Mouse (Mus musculus) embryo, embryonic 11.5 days (tissue): Measurements from ENCODE around the gene Six3.
A peak's percentile ranks its signal among the peaks of the same experiment; 100 is the strongest.

Source experiments
- DNase-seq: peaks from one replicate; pipeline ENCODE4 v3.0.0-alpha.2; 2012; ENCODE audit warnings: low read depth, low spot score

The Six3 gene

GRCm38 (mm10) chr17:85624981-85625940 is 11.9 kb downstream of the Six3 start:
- no peak for DNase-seq

GRCm38 (mm10) chr17:85626091-85626860 is 12.9 kb downstream of the Six3 start:
- no peak for DNase-seq

- DNase-seq, result no peak
Measured at GRCm38 (mm10) chr17:85627751-85628150, 14.3 kb downstream of the Six3 start.

GRCm38 (mm10) chr17:85628811-85629210 is 15.4 kb downstream of the Six3 start:
- no peak for DNase-seq

- DNase-seq, result no peak
Measured at GRCm38 (mm10) chr17:85629396-85629795, 16.0 kb downstream of the Six3 start.

- no peak for DNase-seq
Measured at GRCm38 (mm10) chr17:85630296-85631050, 17.1 kb downstream of the Six3 start.

- no peak for DNase-seq
Measured at GRCm38 (mm10) chr17:85631106-85631505, 17.7 kb downstream of the Six3 start.

- DNase-seq, result peak; percentile 74
Measured at GRCm38 (mm10) chr17:85633619-85634018, 20.2 kb downstream of the Six3 start.

GRCm38 (mm10) chr17:85637876-85638275 is 24.5 kb downstream of the Six3 start:
- no peak for DNase-seq

GRCm38 (mm10) chr17:85645312-85645711 is 31.9 kb downstream of the Six3 start:
- no peak for DNase-seq

- DNase-seq, result peak; percentile 55
Measured at GRCm38 (mm10) chr17:85645718-85646665, 32.6 kb downstream of the Six3 start.

GRCm38 (mm10) chr17:85660016-85660415 is 46.6 kb downstream of the Six3 start:
- DNase-seq, result no peak

- no peak for DNase-seq
Measured at GRCm38 (mm10) chr17:85661521-85661920, 48.1 kb downstream of the Six3 start.

GRCm38 (mm10) chr17:85664202-85664601 is 50.8 kb downstream of the Six3 start:
- no peak for DNase-seq

- peak; percentile 75 for DNase-seq
Measured at GRCm38 (mm10) chr17:85664618-85665320, 51.4 kb downstream of the Six3 start.
